Mouse (Mus musculus): ENCODE data around the gene Fkbp2.

DNA sequence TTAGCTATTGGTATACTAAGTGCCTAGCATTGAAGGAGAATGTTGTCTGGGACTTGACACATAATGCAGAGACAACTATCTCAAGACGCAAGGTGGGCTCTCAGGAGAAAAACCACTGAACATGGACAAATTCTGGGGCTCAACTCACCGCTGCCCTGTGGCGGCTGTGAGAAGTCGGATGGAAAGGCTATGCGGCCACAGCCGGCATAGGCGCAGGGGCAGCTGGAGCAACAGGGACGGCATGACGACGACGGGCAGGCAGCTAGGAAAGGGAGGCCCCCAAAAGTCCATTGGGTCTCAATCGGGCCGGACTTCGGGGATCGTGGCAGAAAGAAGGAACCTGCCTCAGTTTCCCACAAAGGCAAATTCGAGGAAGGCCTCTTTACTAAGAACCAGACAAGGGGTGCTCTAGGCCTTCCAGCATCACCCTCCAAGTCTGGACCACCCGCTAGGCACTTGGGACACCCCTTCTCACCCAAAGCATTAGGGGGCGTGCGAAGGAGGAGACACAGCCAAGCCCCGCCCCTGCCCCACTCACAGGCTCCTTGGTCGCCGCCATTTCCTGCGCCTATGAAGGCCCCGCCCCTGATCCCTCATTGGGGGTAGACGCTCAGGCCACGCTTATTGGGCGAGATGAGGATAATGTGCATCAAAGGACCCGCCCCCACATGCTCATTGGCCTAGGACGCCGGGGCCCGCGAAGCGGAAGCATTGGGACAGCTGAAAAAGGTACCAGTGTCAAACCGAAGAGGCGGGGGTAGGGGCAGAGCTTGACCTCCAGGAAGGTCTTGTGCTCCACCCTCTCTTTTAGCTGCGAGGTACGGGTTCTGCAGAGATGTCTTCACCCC is 11.9 kb upstream of the Fkbp2 start, which contains the start of gene Dnajc4:
- TF ChIP-seq POLR2A (IDR thresholded peaks at IDR 0.05; ENCODE audit: control insufficient read depth, extremely low read depth, insufficient read depth, low read length, poor library complexity) (peak; percentile 88), CTCF (IDR thresholded peaks at IDR 0.05; ENCODE audit: borderline replicate concordance, control insufficient read depth, extremely low read depth, insufficient read depth, low read length, poor library complexity) (peak; percentile 59; the same call in 1 of the 2 replicates)
